Mouse (Mus musculus): ENCODE data around the gene Cd300c.

DNA sequence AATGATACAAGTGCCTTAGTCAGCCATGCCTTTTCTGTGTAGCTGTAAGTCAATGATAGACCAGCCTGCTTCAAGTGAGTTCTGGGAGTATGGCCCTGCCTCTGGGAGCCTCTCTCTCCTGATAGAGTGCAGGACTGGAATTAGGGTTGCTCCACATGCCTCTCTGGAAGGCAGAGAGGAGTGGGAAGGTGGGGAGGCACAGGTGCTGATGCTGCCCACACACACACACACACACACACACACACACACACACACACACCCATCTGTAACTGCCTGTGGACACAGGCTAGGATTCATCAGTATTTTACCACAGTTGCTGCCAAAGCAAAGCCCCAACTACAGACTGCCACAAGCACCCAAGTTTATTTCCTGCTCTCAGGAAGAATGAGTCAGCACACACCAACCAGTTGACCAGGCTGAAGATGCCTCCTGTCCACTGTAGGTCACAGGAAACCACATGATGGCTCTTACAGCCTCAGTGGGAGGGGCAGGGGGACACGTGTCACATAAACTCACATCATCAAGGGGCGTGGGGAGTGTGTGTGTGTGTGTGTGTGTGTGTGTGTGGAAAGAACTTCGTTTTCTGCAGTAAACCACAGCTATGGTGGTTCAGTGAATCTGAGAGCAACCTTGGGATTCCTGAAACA lies 3.7 kb downstream of the Cd300c start:
- no peak for TF ChIP-seq CTCF (IDR thresholded peaks at IDR 0.05; ENCODE audit: control insufficient read depth, insufficient read depth, insufficient replicate concordance, low read depth, low read length)
- TF ChIP-seq POLR2A (IDR thresholded peaks at IDR 0.05; ENCODE audit: control insufficient read depth, low read depth, low read length) = no peak

All from testis, adult 2 months (tissue).